10 mouse cellular contexts compared by ENCODE assay signal in genomic region chr2:180578686-180579085, GRCm38 (mm10). TPM values are rescaled to one million over a fixed set of nuclear protein-coding genes. Genes with fewer than 3 reads are reported as not detected.
DNase-seq lines count a peak whose midpoint lies in the region; ATAC-seq and TF ChIP-seq lines count a peak whose summit lies in the region.
"Had no signal": no experiment of that assay in that cellular context is flagged by ENCODE, and none has a peak within 500 bp of the region (broad histone marks: within the 10 kb centered on the region; RNA-seq: fewer than 3 reads in every experiment).

No protein-coding gene starts in this region.

- no peak; the same call in 1 of the 2 replicates for ATAC-seq in hindbrain, embryonic 13.5 days (ENCODE audit: low FRiP score)

- no peak overlapping the region for H3K9ac ChIP-seq in hindbrain, embryonic 13.5 days
- H3K9ac ChIP-seq: embryonic facial prominence, embryonic 13.5 days had no signal

- H3K27ac ChIP-seq in hindbrain, embryonic 10.5 days, result no peak overlapping the region
- no peak overlapping the region for H3K27ac ChIP-seq in hindbrain, embryonic 13.5 days
- H3K27ac ChIP-seq: embryonic facial prominence, embryonic 13.5 days had no signal

- no peak for TF ChIP-seq POLR2A in brain, embryonic 14.5 days (IDR thresholded peaks at IDR 0.05; ENCODE audit: borderline replicate concordance, extremely low read depth, insufficient read depth, insufficient read length, poor library complexity, severe bottlenecking)

- no peaks in the 10 kb centered on the region for H3K9me3 ChIP-seq in hindbrain, embryonic 10.5 days
- H3K9me3 ChIP-seq in hindbrain, embryonic 13.5 days, result no peaks in the 10 kb centered on the region
- H3K9me3 ChIP-seq: embryonic facial prominence, embryonic 13.5 days had no signal

- no peak overlapping the region for H3K4me2 ChIP-seq in hindbrain, embryonic 13.5 days
- H3K4me2 ChIP-seq: embryonic facial prominence, embryonic 13.5 days had no signal

- H3K27me3 ChIP-seq in hindbrain, embryonic 10.5 days (ENCODE audit: insufficient read depth, poor library complexity, severe bottlenecking), result peaks cover 30% of the 10 kb centered on the region; the same call in 1 of the 2 replicates
- H3K27me3 ChIP-seq in hindbrain, embryonic 13.5 days, result peaks cover 23% of the 10 kb centered on the region
- H3K27me3 ChIP-seq: embryonic facial prominence, embryonic 13.5 days had no signal

- 9% methylated on average over 3 of the region's 3 CpGs for WGBS in hindbrain, embryonic 10.5 days
- 11% methylated on average over 3 of the region's 3 CpGs for WGBS in hindbrain, embryonic 13.5 days

- TF ChIP-seq CTCF in brain, embryonic 14.5 days (IDR thresholded peaks at IDR 0.05; ENCODE audit: borderline replicate concordance, extremely low read depth, insufficient read depth, insufficient read length), result peak; percentile 97

- H3K4me3 ChIP-seq in hindbrain, embryonic 10.5 days, result no peak overlapping the region
- H3K4me3 ChIP-seq in hindbrain, embryonic 13.5 days, result no peak overlapping the region
- H3K4me3 ChIP-seq: embryonic facial prominence, embryonic 13.5 days; megakaryocyte, embryonic 14.5 days had no signal

- H3K4me1 ChIP-seq in hindbrain, embryonic 10.5 days (replicated peaks), result peaks cover 27% of the 10 kb centered on the region
- H3K4me1 ChIP-seq in hindbrain, embryonic 13.5 days (replicated peaks), result peaks cover 8% of the 10 kb centered on the region

- DNase-seq in hindbrain, embryonic 10.5 days (ENCODE audit: low spot score), result peak; percentile 80
- peak; percentile 52 to 65 for DNase-seq in CD8-positive naive resting alpha-beta T cell, adult 2 months (ENCODE audit: low read depth in 2 of 2, low spot score in 2 of 2)
- peak; percentile 90 for DNase-seq in brain, embryonic 14.5 days (ENCODE audit: low read depth)
- DNase-seq in forelimb bud, embryonic 11.5 days (ENCODE audit: low read depth, low spot score), result peak; percentile 79
- DNase-seq in layer of hippocampus, adult 18-20 months (ENCODE audit: low spot score in 2 of 2), result peak; percentile 51 to 85
- peak; percentile 64 to 78 for DNase-seq in lung, postnatal 4 days
- peak; percentile 44 to 79 for DNase-seq in spleen, postnatal 10 days (ENCODE audit: low spot score in 2 of 2)

- H3K36me3 ChIP-seq in hindbrain, embryonic 10.5 days, result no peaks in the 10 kb centered on the region
- H3K36me3 ChIP-seq in hindbrain, embryonic 13.5 days, result no peaks in the 10 kb centered on the region
- H3K36me3 ChIP-seq: embryonic facial prominence, embryonic 13.5 days had no signal

RNA-seq across cellular contexts. Expression of gene Mrgbp, which starts 2.4 kb away (rescaled TPM):
- 39.2 and 39.3 TPM in 2 replicates for polyA plus RNA-seq in hindbrain, embryonic 10.5 days (2016; fragmentation: Nextera tagmentation; extraction: Ambion mirVana)
- polyA plus RNA-seq in hindbrain, embryonic 13.5 days (2015; fragmentation: Nextera tagmentation; extraction: Ambion mirVana), result 42.2 and 44.8 TPM in 2 replicates
- polyA plus RNA-seq in brain, embryonic 14.5 days (2012; rRNA removed), result 54.3 and 69.8 TPM in 2 replicates
- total RNA-seq in layer of hippocampus, adult 18-20 months (2021), result 10 to 100 TPM; 19.5 to 20.1 TPM

RNA-seq across cellular contexts. Expression of gene Ogfr, which starts 10.4 kb away (rescaled TPM):
- 96.4 and 105 TPM in 2 replicates for polyA plus RNA-seq in hindbrain, embryonic 10.5 days (2016; fragmentation: Nextera tagmentation; extraction: Ambion mirVana)
- 85.8 and 86.2 TPM in 2 replicates for polyA plus RNA-seq in hindbrain, embryonic 13.5 days (2015; fragmentation: Nextera tagmentation; extraction: Ambion mirVana)
- 75.6 and 105 TPM in 2 replicates for polyA plus RNA-seq in brain, embryonic 14.5 days (2012; rRNA removed)
- total RNA-seq in layer of hippocampus, adult 18-20 months (2021), result 10 to 100 TPM; 35.5 to 37.1 TPM

RNA-seq across cellular contexts. Expression of gene Col9a3, which starts 18.9 kb away (rescaled TPM):
- polyA plus RNA-seq in hindbrain, embryonic 10.5 days (2016; fragmentation: Nextera tagmentation; extraction: Ambion mirVana), result 10.2 and 14.3 TPM in 2 replicates
- polyA plus RNA-seq in hindbrain, embryonic 13.5 days (2015; fragmentation: Nextera tagmentation; extraction: Ambion mirVana), result 71.7 and 74.9 TPM in 2 replicates
- 31.5 and 37.5 TPM in 2 replicates for polyA plus RNA-seq in brain, embryonic 14.5 days (2012; rRNA removed)
- 1 to 10 TPM; 5.8 to 6.7 TPM for total RNA-seq in layer of hippocampus, adult 18-20 months (2021)
